ENCODE assay signal across 9 mouse cellular contexts in genomic region chr2:61058545-61059235, GRCm38 (mm10).
DNase-seq lines count a peak whose midpoint lies in the region; ATAC-seq and TF ChIP-seq lines count a peak whose summit lies in the region.
"Had no signal": no experiment of that assay in that cellular context is flagged by ENCODE, and none has a peak within 500 bp of the region (broad histone marks: within the 10 kb centered on the region; RNA-seq: fewer than 3 reads in every experiment).

No protein-coding gene starts in this region.

- H3K36me3 ChIP-seq in heart, embryonic 16.5 days (ENCODE audit: control insufficient read depth, insufficient read depth), result no peaks in the 10 kb centered on the region
- H3K36me3 ChIP-seq in heart, embryonic 11.5 days (ENCODE audit: control insufficient read depth, insufficient read depth, low read length), result no peaks in the 10 kb centered on the region
- no peaks in the 10 kb centered on the region for H3K36me3 ChIP-seq in kidney, postnatal 0 days (ENCODE audit: insufficient read depth, low read length)
- H3K36me3 ChIP-seq: limb, embryonic 12.5 days; neural tube, embryonic 13.5 days had no signal

- WGBS in heart, embryonic 16.5 days, result 34% methylated on average over 6 of the region's 6 CpGs
- 31% methylated on average over 6 of the region's 6 CpGs for WGBS in heart, embryonic 11.5 days (ENCODE audit: insufficient replicate concordance)
- WGBS in kidney, postnatal 0 days, result 23% methylated on average over 6 of the region's 6 CpGs

- H3K9ac ChIP-seq in heart, embryonic 16.5 days (ENCODE audit: low read length), result 0 out of 2 replicates have a peak overlapping the region, but pooled peaks have one; percentile 30
- H3K9ac ChIP-seq in heart, embryonic 11.5 days (ENCODE audit: low read depth, low read length), result no peak overlapping the region
- no peak overlapping the region for H3K9ac ChIP-seq in kidney, postnatal 0 days (ENCODE audit: low read depth, low read length)
- H3K9ac ChIP-seq: limb, embryonic 12.5 days; neural tube, embryonic 13.5 days had no signal

- H3K9me3 ChIP-seq in heart, embryonic 16.5 days (replicated peaks; ENCODE audit: control insufficient read depth, low read length), result no peaks in the 10 kb centered on the region
- H3K9me3 ChIP-seq in heart, embryonic 11.5 days (replicated peaks; ENCODE audit: control insufficient read depth, low read length), result no peaks in the 10 kb centered on the region
- no peaks in the 10 kb centered on the region for H3K9me3 ChIP-seq in kidney, postnatal 0 days (replicated peaks; ENCODE audit: low read length)
- H3K9me3 ChIP-seq: limb, embryonic 12.5 days; neural tube, embryonic 13.5 days had no signal

- ATAC-seq in heart, embryonic 16.5 days (replicated peaks; ENCODE audit: extremely low read depth, insufficient read depth, low FRiP score), result no peak
- no peak for ATAC-seq in heart, embryonic 11.5 days (replicated peaks; ENCODE audit: insufficient number of reproducible peaks, low FRiP score, low TSS enrichment)
- no peak for ATAC-seq in kidney, postnatal 0 days (replicated peaks; ENCODE audit: low FRiP score, low read depth)

- H3K4me3 ChIP-seq in heart, embryonic 16.5 days (ENCODE audit: low read length), result no peak overlapping the region
- no peak overlapping the region for H3K4me3 ChIP-seq in heart, embryonic 11.5 days (ENCODE audit: low read depth, low read length)
- no peak overlapping the region for H3K4me3 ChIP-seq in kidney, postnatal 0 days (replicated peaks; ENCODE audit: low read depth, low read length)
- H3K4me3 ChIP-seq: limb, embryonic 12.5 days; neural tube, embryonic 13.5 days had no signal

- peak; percentile 76 for DNase-seq in NIH3T3 (ENCODE audit: low read depth)
- DNase-seq in embryo, embryonic 11 days, result peak; percentile 47
- DNase-seq in kidney, postnatal 0 days (ENCODE audit: low spot score), result peak; percentile 92
- DNase-seq in urinary bladder, postnatal 4 days (ENCODE audit: low spot score in 2 of 2), result no peak
- no peak for DNase-seq in adrenal gland, adult 18-20 months (ENCODE audit: low spot score in 2 of 2)

- H3K4me2 ChIP-seq in heart, embryonic 16.5 days (ENCODE audit: low read depth, low read length), result no peak overlapping the region
- no peak overlapping the region for H3K4me2 ChIP-seq in heart, embryonic 11.5 days
- no peak overlapping the region for H3K4me2 ChIP-seq in kidney, postnatal 0 days (ENCODE audit: low read length)
- H3K4me2 ChIP-seq: limb, embryonic 12.5 days; neural tube, embryonic 13.5 days had no signal

- H3K27ac ChIP-seq in heart, embryonic 16.5 days (ENCODE audit: low read length), result 0 out of 2 replicates have a peak overlapping the region, but pooled peaks have one; percentile 13
- H3K27ac ChIP-seq in heart, embryonic 11.5 days (ENCODE audit: low read depth, low read length), result no peak overlapping the region
- H3K27ac ChIP-seq in kidney, postnatal 0 days, result peak overlapping the region; percentile 42; the same call in 1 of the 2 replicates
- H3K27ac ChIP-seq: limb, embryonic 12.5 days; neural tube, embryonic 13.5 days had no signal

- peak; percentile 10; the same call in 1 of the 2 replicates for TF ChIP-seq CTCF in kidney, postnatal 0 days (IDR thresholded peaks at IDR 0.05; ENCODE audit: low read depth)

- no peaks in the 10 kb centered on the region for H3K27me3 ChIP-seq in heart, embryonic 16.5 days (ENCODE audit: control insufficient read depth, insufficient read depth, low read length)
- H3K27me3 ChIP-seq in heart, embryonic 11.5 days (ENCODE audit: control insufficient read depth, insufficient read depth, low read length), result no peaks in the 10 kb centered on the region
- no peaks in the 10 kb centered on the region for H3K27me3 ChIP-seq in kidney, postnatal 0 days (ENCODE audit: insufficient read depth, low read length)
- H3K27me3 ChIP-seq: limb, embryonic 12.5 days; neural tube, embryonic 13.5 days had no signal

- peaks cover 15% of the 10 kb centered on the region for H3K4me1 ChIP-seq in heart, embryonic 16.5 days (ENCODE audit: control insufficient read depth, insufficient read depth, low read length)
- H3K4me1 ChIP-seq in heart, embryonic 11.5 days (ENCODE audit: control insufficient read depth, insufficient read depth, low read length), result peaks cover 12% of the 10 kb centered on the region
- no peaks in the 10 kb centered on the region; the same call in 1 of the 2 replicates for H3K4me1 ChIP-seq in kidney, postnatal 0 days (replicated peaks; ENCODE audit: insufficient read depth, low read length)

Comparison
In these comparisons a context has a peak if more than half of its experiments do, and no peak if none do; other contexts are left out.
1. DNase-seq: peak in NIH3T3 (single experiment), embryo, embryonic 11 days (single experiment) and kidney, postnatal 0 days (single experiment); none in urinary bladder, postnatal 4 days (0 of 2) and adrenal gland, adult 18-20 months (0 of 2).